Mouse (Mus musculus) midbrain, embryonic 15.5 days (tissue): ENCODE data around the gene Gmeb1. TPM values are rescaled to one million over a fixed set of nuclear protein-coding genes. Genes with fewer than 3 reads are reported as not detected.

Experiments used
- ATAC-seq: fragments of 200-750 bp; cut with Nextera tagmentation; replicated peaks from 2 replicates; pipeline ENCODE4 v1.8.0; 2017; ENCODE audit warnings: moderate TSS enrichment
- H3K27ac ChIP-seq: fragments of 300-500 bp; sonication (generic); 2 replicates; pipeline ENCODE4 v1.5.1; 2015; ENCODE audit warnings: mild to moderate bottlenecking, inconsistent platforms
- H3K27me3 ChIP-seq: fragments of 300-500 bp; sonication (generic); replicated peaks from 2 replicates; pipeline ENCODE4 v1.6.1; 2015; ENCODE audit warnings: inconsistent platforms
- H3K36me3 ChIP-seq: fragments of 300-500 bp; sonication (generic); replicated peaks from 2 replicates; pipeline ENCODE4 v1.6.1; 2015; ENCODE audit warnings: inconsistent platforms
- H3K4me1 ChIP-seq: fragments of 300-500 bp; sonication (generic); 2 replicates; pipeline ENCODE4 v1.6.1; 2015; ENCODE audit warnings: inconsistent platforms
- H3K4me2 ChIP-seq: fragments of 300-500 bp; sonication (generic); 2 replicates; pipeline ENCODE4 v1.6.1; 2015; ENCODE audit warnings: inconsistent platforms, mild to moderate bottlenecking, moderate library complexity
- H3K4me3 ChIP-seq: fragments of 300-500 bp; sonication (generic); 2 replicates; pipeline ENCODE4 v1.5.1; 2015; ENCODE audit warnings: mild to moderate bottlenecking, inconsistent platforms
- H3K9ac ChIP-seq: fragments of 300-500 bp; sonication (generic); 2 replicates; pipeline ENCODE4 v1.6.1; 2015; ENCODE audit warnings: mild to moderate bottlenecking, inconsistent platforms
- H3K9me3 ChIP-seq: fragments of 300-500 bp; sonication (generic); 2 replicates; pipeline ENCODE4 v1.6.1; 2016; ENCODE audit warnings: inconsistent platforms
- WGBS: fragments of 180-500 bp; shearing (Covaris S2); methylation state at CpG from one replicate; pipeline ENCODE4 v1.1.7; 2015; ENCODE audit warnings: mixed read lengths; 5-methylcytosine and 5-hydroxymethylcytosine counted together
- microRNA-seq: library from miRNA; unstranded; fragments of <30 nt; microRNA quantifications from one replicate; pipeline ENCODE4, GENCODE M21; 2016
- polyA plus RNA-seq: library from polyadenylated mRNA; unstranded; fragments of >200 nt; fragmentation: Nextera tagmentation; extraction: Ambion mirVana; gene quantifications from 2 replicates; pipeline ENCODE4 v1.2.1, GENCODE M21; 2015

Gmeb1 gene
- polyA plus RNA-seq, 1 experiment from 2014 or later: 45.7 TPM

DNA sequence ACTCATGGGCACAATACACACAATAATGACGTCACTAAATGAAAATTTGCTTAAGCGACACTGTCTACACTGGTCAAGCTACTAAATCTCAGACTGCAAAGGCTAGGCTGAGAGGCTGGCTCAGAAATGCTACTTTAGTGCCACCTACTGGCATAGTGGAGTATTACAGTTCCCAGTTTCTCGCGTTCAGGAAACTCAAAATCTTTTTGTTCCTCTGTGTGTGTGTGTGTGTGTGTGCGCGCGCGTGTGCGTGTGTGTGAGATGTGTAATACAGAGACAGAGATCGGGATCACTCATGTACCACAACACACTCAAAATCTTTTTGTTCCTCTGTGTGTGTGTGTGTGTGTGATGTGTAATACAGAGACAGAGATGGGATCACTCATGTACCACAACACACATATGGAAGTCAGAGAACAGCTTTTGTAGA is 82.8 kb downstream of the Gmeb1 start:
- Histone ChIP-seq H3K4me1 (no peaks in the 10 kb centered on the region), H3K27ac (no peak overlapping the region), H3K4me2 (no peak overlapping the region), H3K9me3 (no peaks in the 10 kb centered on the region), H3K4me3 (no peak overlapping the region), H3K36me3 (0 out of 2 replicates have a peak, but pooled peaks cover 3% of the 10 kb centered on the region), H3K27me3 (no peaks in the 10 kb centered on the region), H3K9ac (no peak overlapping the region)
- peak; percentile 82 for ATAC-seq
- 9% methylated on average over 10 of the region's 10 CpGs for WGBS

DNA sequence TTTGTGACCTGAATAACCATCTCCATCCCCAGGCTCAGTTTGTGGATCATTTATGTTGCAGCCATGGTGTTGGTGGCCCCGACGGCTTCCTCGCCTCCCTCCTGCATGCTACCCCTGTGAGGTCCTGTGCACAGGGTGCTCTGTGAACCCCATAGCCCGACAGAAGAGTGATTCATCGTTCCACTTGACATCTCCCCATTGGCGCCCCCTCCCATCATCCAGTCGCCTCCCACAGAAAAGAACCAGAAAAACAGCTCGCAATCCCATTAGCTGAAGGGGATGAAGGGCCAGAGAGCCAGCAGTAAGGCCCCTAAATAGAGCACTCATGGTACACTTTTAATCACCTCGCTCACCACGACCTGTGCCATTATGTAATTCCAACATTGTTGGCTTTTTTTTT is 84.9 kb downstream of the Gmeb1 start:
- Histone ChIP-seq H3K27me3 (no peaks in the 10 kb centered on the region), H3K27ac (no peak overlapping the region), H3K9ac (no peak overlapping the region), H3K4me2 (no peak overlapping the region), H3K4me3 (no peak overlapping the region), H3K36me3 (0 out of 2 replicates have a peak, but pooled peaks cover 3% of the 10 kb centered on the region), H3K9me3 (no peaks in the 10 kb centered on the region), H3K4me1 (peaks cover 5% of the 10 kb centered on the region; the same call in 1 of the 2 replicates)
- 55% methylated on average over 10 of the region's 10 CpGs for WGBS
- no peak for ATAC-seq

Small RNAs within 50 kb of the gene (microRNA-seq; reads per million reads assigned to microRNA genes)
- not detected for gene Gm22033

Other genes starting within 250 kb of the Gmeb1 start
- 0.08 TPM in 1 of 2 replicates, not detected in the other for gene Gm10300, start 186.9 kb downstream of the Gmeb1 start, polyA plus RNA-seq
- 74.4 and 80.1 TPM in 2 replicates for gene Epb41, start 186.3 kb downstream of the Gmeb1 start, polyA plus RNA-seq
- 0.37 and 0.48 TPM in 2 replicates for gene Oprd1, start 117.1 kb downstream of the Gmeb1 start, polyA plus RNA-seq
- gene Ythdf2, start 49.3 kb downstream of the Gmeb1 start, polyA plus RNA-seq: 117 and 120 TPM in 2 replicates
- 45.2 and 47.7 TPM in 2 replicates for gene Taf12, start 12.8 kb upstream of the Gmeb1 start, polyA plus RNA-seq
- 2.0 and 2.4 TPM in 2 replicates for gene Rab42, start 41.8 kb upstream of the Gmeb1 start, polyA plus RNA-seq
- 71.2 and 84.6 TPM in 2 replicates for gene Trnau1ap, start 67.9 kb upstream of the Gmeb1 start, polyA plus RNA-seq
- gene Rcc1, start 92.0 kb upstream of the Gmeb1 start, polyA plus RNA-seq: 36.4 and 39.0 TPM in 2 replicates
- 8.7 and 8.9 TPM in 2 replicates for gene Phactr4, start 160.9 kb upstream of the Gmeb1 start, polyA plus RNA-seq
- 15.9 and 17.7 TPM in 2 replicates for gene Med18, start 202.3 kb upstream of the Gmeb1 start, polyA plus RNA-seq
- gene Sesn2, start 248.9 kb upstream of the Gmeb1 start, polyA plus RNA-seq: 8.1 and 9.7 TPM in 2 replicates